ENCODE assay signal across 24 mouse cellular contexts in the genomic region with DNA sequence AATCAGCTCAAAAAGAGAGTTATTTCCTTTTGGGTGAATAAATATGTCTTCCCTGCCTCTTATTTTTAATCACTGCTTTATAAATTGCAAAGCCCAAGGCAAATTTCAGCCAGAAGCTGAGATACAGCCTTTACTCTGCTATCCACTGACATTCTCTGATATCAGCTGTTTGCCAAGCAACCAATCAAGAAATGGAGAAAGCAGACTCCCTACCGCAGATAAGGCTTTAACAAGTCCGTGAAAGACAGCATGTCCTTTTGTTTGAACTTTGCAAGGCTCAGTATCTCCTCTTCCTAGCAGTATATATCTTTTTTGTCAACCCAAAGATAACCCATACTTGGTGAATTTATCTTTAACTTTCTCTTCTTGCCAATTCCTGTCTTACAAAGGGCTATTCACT.
"Had no signal": no experiment of that assay in that cellular context is flagged by ENCODE, and none has a peak within 500 bp of the region (broad histone marks: within the 10 kb centered on the region; RNA-seq: fewer than 3 reads in every experiment).

No protein-coding gene starts in this region.

- H3K27ac ChIP-seq: liver, embryonic 13.5 days; liver, embryonic 15.5 days; lung, embryonic 15.5 days; macrophage; midbrain, embryonic 12.5 days; neural tube, embryonic 13.5 days; neural tube, embryonic 15.5 days had no signal

- H3K36me3 ChIP-seq: liver, embryonic 13.5 days; liver, embryonic 15.5 days; lung, embryonic 15.5 days; midbrain, embryonic 12.5 days; neural tube, embryonic 13.5 days; neural tube, embryonic 15.5 days had no signal

- H3K4me3 ChIP-seq: liver, embryonic 13.5 days; liver, embryonic 15.5 days; lung, embryonic 15.5 days; megakaryocyte, embryonic 14.5 days; midbrain, embryonic 12.5 days; myocyte; neural tube, embryonic 13.5 days; neural tube, embryonic 15.5 days had no signal

- H3K4me2 ChIP-seq: liver, embryonic 11.5 days; liver, embryonic 13.5 days; liver, embryonic 15.5 days; lung, embryonic 15.5 days; midbrain, embryonic 12.5 days; neural tube, embryonic 13.5 days; neural tube, embryonic 15.5 days had no signal

- DNase-seq: liver, embryonic 13.5 days; liver, postnatal 0 days; lung, adult 2 months; lung, postnatal 14 days; lung, postnatal 36 days; retina, postnatal 1 day; right cerebral cortex, adult 18-20 months; right cerebral cortex, postnatal 25 days; right cerebral cortex, postnatal 4 days; spleen, adult 18-20 months; thymus, adult 18-20 months; thymus, postnatal 14 days; thymus, postnatal 36 days had no signal

- ATAC-seq: liver, postnatal 0 days; lung, postnatal 0 days; midbrain, embryonic 16.5 days had no signal

- H3K4me1 ChIP-seq: liver, embryonic 13.5 days; liver, embryonic 15.5 days; lung, embryonic 15.5 days; megakaryocyte, embryonic 14.5 days had no signal

- H3K9me3 ChIP-seq: liver, embryonic 13.5 days; liver, embryonic 15.5 days; lung, embryonic 15.5 days; megakaryocyte, embryonic 14.5 days; midbrain, embryonic 12.5 days; neural tube, embryonic 13.5 days; neural tube, embryonic 15.5 days had no signal

- H3K9ac ChIP-seq: liver, embryonic 13.5 days; liver, embryonic 15.5 days; liver, postnatal 0 days; lung, embryonic 15.5 days; midbrain, embryonic 12.5 days; neural tube, embryonic 13.5 days; neural tube, embryonic 15.5 days had no signal

- H3K27me3 ChIP-seq: liver, embryonic 13.5 days; liver, embryonic 15.5 days; lung, embryonic 15.5 days; megakaryocyte, embryonic 14.5 days; midbrain, embryonic 12.5 days; neural tube, embryonic 13.5 days; neural tube, embryonic 15.5 days had no signal
